10 mouse cellular contexts compared by ENCODE assay signal in the genomic region with DNA sequence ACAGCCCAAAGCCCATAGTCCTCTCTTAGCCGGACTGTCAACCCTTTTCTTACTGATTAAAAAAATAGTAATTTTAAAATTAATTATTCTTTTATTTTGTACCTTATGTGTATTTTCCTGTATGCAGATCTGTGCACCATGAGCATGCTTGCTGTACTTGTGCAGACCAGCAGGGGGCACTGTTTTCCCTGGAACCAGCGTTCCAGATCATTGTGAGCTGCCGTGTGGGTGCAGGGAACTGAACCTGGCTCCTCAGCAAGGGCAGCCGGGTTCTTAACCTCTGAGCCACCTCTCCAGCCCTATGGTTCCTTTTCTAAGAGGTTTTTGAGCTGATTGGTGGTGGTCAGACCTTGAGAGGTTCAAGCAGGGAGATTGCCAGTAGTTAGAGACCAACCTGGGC.
A peak's percentile ranks its signal among the peaks of the same experiment; 100 is the strongest.
DNase-seq lines count a peak whose midpoint lies in the region; ATAC-seq and TF ChIP-seq lines count a peak whose summit lies in the region.
"Had no signal": no experiment of that assay in that cellular context is flagged by ENCODE, and none has a peak within 500 bp of the region (broad histone marks: within the 10 kb centered on the region; RNA-seq: fewer than 3 reads in every experiment).

No protein-coding gene starts in this region.

- no peak for ATAC-seq in forebrain, postnatal 0 days
- ATAC-seq in lung, embryonic 15.5 days (ENCODE audit: borderline replicate concordance, extremely low read depth, low FRiP score, low TSS enrichment), result no peak

- no peak overlapping the region for H3K4me2 ChIP-seq in forebrain, postnatal 0 days (ENCODE audit: low read depth)
- H3K4me2 ChIP-seq in lung, embryonic 15.5 days, result no peak overlapping the region
- H3K4me2 ChIP-seq in myocyte (ENCODE audit: low read depth), result peak overlapping the region; percentile 51

- H3K9me3 ChIP-seq in forebrain, postnatal 0 days (ENCODE audit: low read length), result no peaks in the 10 kb centered on the region
- peaks cover 7% of the 10 kb centered on the region; the same call in 1 of the 2 replicates for H3K9me3 ChIP-seq in forebrain, embryonic 10.5 days
- H3K9me3 ChIP-seq in lung, embryonic 15.5 days, result no peaks in the 10 kb centered on the region

- WGBS in forebrain, postnatal 0 days, result 90% methylated on average over 4 of the region's 4 CpGs
- 89% methylated on average over 4 of the region's 4 CpGs for WGBS in forebrain, embryonic 10.5 days
- 85% methylated on average over 4 of the region's 4 CpGs for WGBS in lung, embryonic 15.5 days

- H3K9ac ChIP-seq in forebrain, postnatal 0 days, result no peak overlapping the region
- no peak overlapping the region for H3K9ac ChIP-seq in lung, embryonic 15.5 days

- TF ChIP-seq CTCF in forebrain, postnatal 0 days (IDR thresholded peaks at IDR 0.05; ENCODE audit: low read depth), result peak; percentile 39

- no peaks in the 10 kb centered on the region for H3K27me3 ChIP-seq in forebrain, postnatal 0 days (ENCODE audit: insufficient read depth, low read length)
- no peaks in the 10 kb centered on the region for H3K27me3 ChIP-seq in forebrain, embryonic 10.5 days (ENCODE audit: poor library complexity, severe bottlenecking)
- no peaks in the 10 kb centered on the region for H3K27me3 ChIP-seq in lung, embryonic 15.5 days
- no peaks in the 10 kb centered on the region for H3K27me3 ChIP-seq in myocyte (ENCODE audit: control insufficient read depth, insufficient read depth, insufficient read length)

- no peak overlapping the region for H3K4me3 ChIP-seq in forebrain, postnatal 0 days (ENCODE audit: low read depth, low read length)
- H3K4me3 ChIP-seq in forebrain, embryonic 10.5 days, result no peak overlapping the region
- H3K4me3 ChIP-seq in lung, embryonic 15.5 days, result no peak overlapping the region
- H3K4me3 ChIP-seq in myocyte, result no peak overlapping the region

- H3K27ac ChIP-seq in forebrain, postnatal 0 days (ENCODE audit: low read depth, low read length), result no peak overlapping the region
- no peak overlapping the region for H3K27ac ChIP-seq in forebrain, embryonic 10.5 days
- peak overlapping the region; percentile 41; the same call in 1 of the 2 replicates for H3K27ac ChIP-seq in lung, embryonic 15.5 days

- H3K79me2 ChIP-seq in myocyte (ENCODE audit: control insufficient read depth, insufficient read depth), result peaks cover 90% of the 10 kb centered on the region

- no peak overlapping the region for H3ac ChIP-seq in myocyte (ENCODE audit: control insufficient read depth, insufficient read length)

- no peak for TF ChIP-seq POLR2A in myocyte (IDR thresholded peaks at IDR 0.05; ENCODE audit: insufficient read length, low read depth)

- no peak for DNase-seq in forebrain, postnatal 0 days
- DNase-seq in forebrain, embryonic 10.5 days (ENCODE audit: extremely low spot score, low spot score), result no peak
- DNase-seq in lung, postnatal 36 days, result no peak
- peak; percentile 74 for DNase-seq in R1 (ENCODE audit: low read depth, low spot score)
- DNase-seq in heart, postnatal 4 days, result no peak
- no peak for DNase-seq in gastrocnemius, postnatal 4 days (ENCODE audit: low spot score in 2 of 2)
- DNase-seq: embryo, embryonic 11 days; right cerebral cortex, postnatal 4 days had no signal

- H3K36me3 ChIP-seq in forebrain, postnatal 0 days (ENCODE audit: insufficient read depth), result no peaks in the 10 kb centered on the region
- H3K36me3 ChIP-seq in forebrain, embryonic 10.5 days (replicated peaks), result peaks cover 77% of the 10 kb centered on the region
- 0 out of 2 replicates have a peak, but pooled peaks cover 17% of the 10 kb centered on the region for H3K36me3 ChIP-seq in lung, embryonic 15.5 days
- peaks cover 6% of the 10 kb centered on the region for H3K36me3 ChIP-seq in myocyte (ENCODE audit: control insufficient read depth, insufficient read depth)

- H3K4me1 ChIP-seq in forebrain, postnatal 0 days (ENCODE audit: insufficient read depth), result no peaks in the 10 kb centered on the region
- H3K4me1 ChIP-seq in forebrain, embryonic 10.5 days, result peaks cover 39% of the 10 kb centered on the region
- peaks cover 27% of the 10 kb centered on the region for H3K4me1 ChIP-seq in lung, embryonic 15.5 days

TF ChIP-seq in myocyte, 11 proteins besides CTCF, POLR2A, EP300 and RAD21:
- TF ChIP-seq CEBPB (IDR thresholded peaks at IDR 0.05; ENCODE audit: insufficient read depth, poor library complexity, severe bottlenecking) (no peak), REST (IDR thresholded peaks at IDR 0.05; ENCODE audit: insufficient read depth, insufficient read length) (no peak), MAX (IDR thresholded peaks at IDR 0.05; ENCODE audit: low read depth) (no peak), TCF12 (IDR thresholded peaks at IDR 0.05; ENCODE audit: insufficient read depth, poor library complexity, severe bottlenecking) (no peak), MYOD1 (IDR thresholded peaks at IDR 0.05; ENCODE audit: control insufficient read depth in 1 of 3, insufficient read length in 2 of 3, low read depth in 2 of 3) (no peak), USF1 (IDR thresholded peaks at IDR 0.05; ENCODE audit: low read depth) (no peak), TCF3 (IDR thresholded peaks at IDR 0.05; ENCODE audit: insufficient read length, low read depth) (no peak), E2F4 (IDR thresholded peaks at IDR 0.05; ENCODE audit: insufficient read depth) (no peak), SRF (IDR thresholded peaks at IDR 0.05; ENCODE audit: control insufficient read depth, insufficient read length, low read depth) (no peak), POLR2AphosphoS2 (IDR thresholded peaks at IDR 0.05; ENCODE audit: insufficient read length, low read depth) (no peak), MYOG (IDR thresholded peaks at IDR 0.05; ENCODE audit: control insufficient read depth in 1 of 3, insufficient read depth in 1 of 3, insufficient read length in 2 of 3, low read depth in 2 of 3) (no peak)
TF ChIP-seq in myocyte: peak in this region for 0.
